Mouse (Mus musculus): ENCODE results near the gene Ndufs4. TPM values are rescaled to one million over a fixed set of nuclear protein-coding genes. Genes with fewer than 3 reads are reported as not detected.

Ndufs4 gene
- total RNA-seq (2021): 100 to 1,000 TPM; 365 to 413 TPM

GRCm38 (mm10) chr13:114388211-114388965, at the start of gene Ndufs4:
Gene Ndufs4, minus strand, starts transcription at chr13:114388258.
- DNase-seq: no peak

DNA sequence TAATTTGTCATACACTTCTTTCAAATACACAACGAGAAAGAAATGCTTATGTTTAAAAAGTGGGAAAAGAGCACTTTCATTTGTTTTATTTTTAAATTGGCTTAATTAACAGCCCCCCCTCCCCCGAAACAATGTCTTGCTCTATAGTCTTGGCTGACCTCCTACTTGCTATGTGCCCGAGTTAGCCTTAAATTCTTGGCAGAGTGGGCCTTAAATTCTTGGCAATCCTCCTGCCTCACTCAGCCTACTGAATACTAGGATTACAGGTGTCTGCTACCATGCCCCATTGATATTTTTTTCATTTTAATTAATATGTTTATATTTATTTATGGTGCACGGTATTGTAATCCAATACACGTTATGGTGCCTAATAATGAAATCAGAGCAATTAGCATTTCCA, 44.4 kb upstream of the Ndufs4 start:
- peak; percentile 8 for DNase-seq

DNA sequence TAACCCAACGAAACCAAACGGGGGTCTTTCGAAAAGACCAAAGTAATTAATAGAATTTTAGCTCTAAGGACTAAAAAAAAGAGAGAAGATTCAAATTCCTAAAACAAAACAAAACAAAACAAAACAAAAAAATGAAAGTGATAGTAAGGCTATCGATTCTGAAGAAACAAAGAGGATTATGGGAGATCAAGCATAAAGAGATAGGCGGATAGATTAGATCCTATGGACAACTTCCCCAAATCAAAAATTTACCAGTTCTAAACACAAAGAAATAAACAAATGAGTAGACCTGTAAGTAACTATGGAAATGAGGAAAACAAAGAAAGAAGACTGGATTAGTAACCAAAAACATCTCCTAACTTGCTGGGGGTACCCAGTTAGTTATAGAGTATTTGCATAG, 37.2 kb upstream of the Ndufs4 start:
- DNase-seq: no peak

DNA sequence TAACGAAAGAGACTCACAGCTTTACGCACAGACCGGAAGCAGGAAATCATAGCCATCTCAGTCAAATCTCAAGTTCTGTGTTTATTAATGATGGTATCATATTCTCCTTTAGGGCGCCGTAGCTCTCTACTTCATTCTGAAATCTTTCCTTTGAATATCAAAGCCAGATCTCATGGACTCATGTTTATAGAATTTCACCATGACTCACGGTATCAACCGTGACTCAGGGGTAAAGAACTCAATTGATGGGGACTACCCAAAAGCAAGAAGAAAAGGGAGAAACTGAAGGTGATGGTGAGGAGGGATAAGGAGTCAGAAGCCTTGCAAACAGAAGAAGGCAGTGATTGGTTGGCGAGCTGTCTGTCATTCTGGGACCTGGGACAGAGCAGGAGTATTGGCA, 32.2 kb upstream of the Ndufs4 start:
- DNase-seq: no peak

DNA sequence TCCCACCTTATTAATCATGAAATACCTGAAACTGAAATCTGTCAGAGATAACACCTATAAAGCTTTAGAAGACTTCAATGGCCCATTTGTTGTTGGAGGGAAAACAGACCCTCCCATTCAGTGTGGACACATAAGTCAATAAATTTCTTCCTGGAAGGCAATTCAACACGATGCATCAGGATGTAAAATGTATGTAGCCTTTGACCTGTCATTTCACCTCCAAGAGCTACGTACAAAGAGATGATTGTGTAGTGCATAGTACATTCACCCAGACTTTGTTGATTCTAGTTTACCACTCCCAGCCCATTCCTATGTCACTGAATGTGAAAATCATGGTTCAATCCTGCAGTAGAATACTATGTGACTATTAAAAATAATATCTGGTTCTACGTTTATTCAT, 31.3 kb upstream of the Ndufs4 start:
- no peak for DNase-seq

DNA sequence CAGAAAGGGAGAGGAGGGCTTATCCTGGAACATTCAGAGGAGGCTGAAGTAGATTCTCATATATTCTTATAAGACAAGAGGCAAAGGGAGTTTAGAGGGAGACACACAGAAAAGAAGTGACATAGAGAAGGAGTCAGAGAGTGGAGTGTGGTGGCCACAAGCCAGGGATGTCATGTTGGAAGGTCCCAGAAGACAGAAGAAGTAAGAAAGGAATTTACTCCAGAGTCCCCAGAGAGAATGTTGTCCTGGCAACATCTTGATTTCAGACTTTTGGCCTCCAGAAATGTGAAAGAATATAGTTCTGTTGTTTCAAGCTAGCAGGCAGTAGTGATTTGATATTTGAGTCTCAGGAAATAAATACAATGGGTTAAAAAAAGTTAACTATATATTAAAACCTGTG, 24.3 kb upstream of the Ndufs4 start:
- peak; percentile 10 for DNase-seq

DNA sequence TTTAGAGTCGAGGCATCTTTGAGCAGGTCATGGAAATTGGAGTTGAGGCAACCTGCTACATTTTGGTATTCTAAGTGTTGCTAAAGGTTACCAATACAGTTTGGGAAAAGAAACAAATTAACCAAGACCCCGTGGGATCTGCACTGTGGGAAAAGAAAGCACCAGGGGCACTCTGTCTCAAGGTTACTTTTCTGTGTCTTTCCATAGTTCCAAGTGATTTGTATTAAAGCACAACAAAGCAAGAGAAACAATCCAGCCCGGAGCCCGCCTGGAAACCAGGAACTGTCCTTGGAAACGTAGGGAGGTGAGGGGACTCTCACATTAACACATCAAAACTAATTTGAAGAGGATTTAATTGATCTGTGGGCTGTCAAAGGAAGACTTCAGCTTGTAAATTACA, 18.8 kb upstream of the Ndufs4 start:
- no peak for DNase-seq

- no peak for DNase-seq
Observed at GRCm38 (mm10) chr13:114406424-114406823, 18.4 kb upstream of the Ndufs4 start.

- no peak for DNase-seq
Observed at GRCm38 (mm10) chr13:114405100-114405715, 17.1 kb upstream of the Ndufs4 start.

- DNase-seq: no peak
Observed at GRCm38 (mm10) chr13:114398906-114399305, 10.8 kb upstream of the Ndufs4 start.

DNA sequence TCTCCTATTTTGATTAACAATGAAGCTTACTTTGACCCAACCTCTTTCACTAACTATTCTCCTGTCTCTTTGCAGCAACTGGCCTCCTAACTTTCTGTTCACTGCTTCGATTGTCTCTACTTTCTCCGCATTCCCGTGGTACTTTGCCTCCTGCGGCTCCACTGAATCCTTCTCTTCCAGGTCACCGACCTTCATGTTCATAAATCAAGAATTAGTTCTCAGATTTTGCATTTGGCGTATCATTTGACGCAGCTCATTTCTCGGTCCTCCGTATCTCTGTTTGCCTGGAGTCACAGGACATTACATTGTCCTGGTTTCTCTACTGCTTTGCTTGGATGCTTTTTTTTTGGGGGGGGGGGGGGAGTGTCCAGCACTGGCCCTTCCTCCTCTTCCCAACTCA, 9.2 kb upstream of the Ndufs4 start:
- DNase-seq: no peak

DNA sequence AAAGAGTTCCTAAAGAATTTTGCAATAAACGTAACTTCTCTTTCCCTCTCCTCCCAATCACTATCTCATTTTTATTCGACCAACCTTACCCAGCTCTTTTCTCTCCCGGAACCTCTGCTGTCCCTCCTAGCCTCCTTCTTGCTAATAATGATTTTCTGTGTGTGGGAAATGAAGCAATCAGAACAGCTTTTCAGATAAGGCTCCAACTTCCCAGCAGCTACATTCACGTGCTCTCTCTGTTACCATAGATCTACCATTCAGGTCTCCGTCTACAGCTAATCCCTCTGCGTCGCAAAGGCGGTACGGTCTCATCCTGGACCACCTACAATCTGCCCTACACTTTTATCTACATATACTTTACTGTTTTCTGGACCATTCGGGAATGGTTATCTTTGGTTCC, 8.8 kb upstream of the Ndufs4 start:
- no peak for DNase-seq

- DNase-seq: no peak
Observed at GRCm38 (mm10) chr13:114394784-114395183, 6.7 kb upstream of the Ndufs4 start.

GRCm38 (mm10) chr13:114392501-114392900, 4.4 kb upstream of the Ndufs4 start:
- DNase-seq: no peak

GRCm38 (mm10) chr13:114387521-114388171, 412 bp downstream of the Ndufs4 start:
- peak; percentile 97 for DNase-seq

DNA sequence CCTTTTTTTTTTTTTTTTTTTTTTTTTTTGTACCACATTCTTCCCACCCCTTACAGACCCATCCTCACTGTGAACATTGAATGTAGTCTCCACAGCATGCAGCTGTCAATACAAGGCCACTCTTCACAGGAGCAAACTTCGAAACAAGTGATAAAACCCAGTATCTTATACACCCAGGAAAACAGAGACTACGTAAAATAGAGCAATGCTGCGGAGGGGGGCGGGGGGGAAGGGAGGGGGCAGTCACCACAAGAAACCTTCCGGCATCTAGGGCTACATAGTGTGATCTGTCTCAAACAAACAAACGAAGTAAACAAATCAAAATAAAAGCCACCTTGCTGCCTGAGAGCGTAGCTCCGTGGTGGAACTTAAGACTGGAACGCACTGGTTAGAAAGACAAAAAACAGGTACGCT, 977 bp downstream of the Ndufs4 start:
- DNase-seq: no peak

DNA sequence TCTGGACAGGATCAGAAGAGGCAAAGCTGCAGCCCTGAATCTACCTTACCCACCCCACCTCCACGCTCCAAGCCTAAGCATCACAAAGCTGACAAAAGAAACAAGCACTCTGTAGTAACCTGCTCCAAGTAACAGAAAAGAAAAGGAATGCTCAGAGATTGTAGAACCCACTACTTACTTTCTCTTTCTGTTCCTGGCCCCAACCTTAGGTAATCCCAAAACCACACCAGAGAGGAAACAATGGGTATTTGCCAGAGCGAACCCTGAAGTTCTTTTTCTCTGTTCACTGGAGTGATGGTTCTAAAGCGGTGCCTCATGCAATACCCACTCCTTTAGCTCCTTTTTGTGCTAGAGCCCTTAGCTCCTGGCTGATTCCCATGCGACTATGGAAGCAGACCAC, 11.5 kb downstream of the Ndufs4 start:
- DNase-seq: no peak

- DNase-seq: no peak
Observed at GRCm38 (mm10) chr13:114362086-114362485, 26.0 kb downstream of the Ndufs4 start.

DNA sequence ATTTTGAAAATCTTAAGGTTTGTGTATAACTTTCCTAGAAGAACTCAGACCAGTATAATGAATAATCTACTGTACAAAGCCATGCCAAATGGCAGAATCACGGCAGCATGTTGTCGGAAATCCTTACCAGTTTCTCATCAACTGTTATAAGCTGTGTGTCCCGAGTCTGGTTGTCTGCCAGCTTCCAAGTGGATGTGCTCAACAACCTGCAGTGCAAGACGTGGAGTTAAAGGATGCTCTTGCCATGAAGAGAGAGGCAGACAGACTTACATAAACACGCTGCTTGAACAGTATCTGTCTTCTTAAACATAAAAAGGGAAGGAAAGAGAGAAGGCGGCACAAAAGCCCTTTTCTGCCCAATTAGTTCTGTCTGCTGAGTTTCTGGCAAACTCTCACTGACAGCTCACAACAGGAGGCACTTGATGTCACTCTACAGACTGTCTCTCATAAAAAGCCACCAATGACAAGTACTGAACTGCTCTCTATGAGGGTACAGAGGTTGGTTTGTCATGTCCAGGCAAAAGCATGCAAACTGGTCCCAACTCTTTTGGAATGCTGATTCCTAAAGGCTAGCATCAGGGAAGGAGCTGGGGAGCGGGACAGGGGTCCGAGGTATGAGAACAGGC, 36.6 kb downstream of the Ndufs4 start:
- no peak for DNase-seq

- no peak for DNase-seq
Observed at GRCm38 (mm10) chr13:114344979-114345712, 42.9 kb downstream of the Ndufs4 start.

GRCm38 (mm10) chr13:114344220-114344973, 43.7 kb downstream of the Ndufs4 start:
- DNase-seq: no peak

DNA sequence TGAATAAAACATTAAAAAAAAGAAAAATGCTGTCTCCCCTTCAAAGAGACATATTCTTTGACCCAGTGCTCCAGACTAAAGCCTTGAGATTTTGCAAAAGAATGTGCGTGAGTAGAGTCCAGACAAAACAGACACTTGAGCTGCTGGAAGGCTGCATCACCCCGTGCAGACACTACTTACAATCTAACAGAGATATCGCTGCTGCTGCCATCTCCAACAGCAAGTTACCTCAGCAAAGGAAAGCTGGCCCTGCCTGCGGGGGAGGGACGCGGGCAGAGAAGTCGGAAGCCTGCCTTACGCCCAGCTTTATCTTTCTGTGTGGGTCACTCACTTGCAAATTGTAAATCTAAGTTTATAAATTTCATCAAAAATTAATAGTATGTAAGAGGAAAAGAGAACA, 45.1 kb downstream of the Ndufs4 start:
- DNase-seq: no peak
